Mouse (Mus musculus): ENCODE data around the gene Nrp1. TPM values are rescaled to one million over a fixed set of nuclear protein-coding genes. Genes with fewer than 3 reads are reported as not detected.
A peak's percentile ranks its signal among the peaks of the same experiment; 100 is the strongest.

Nrp1 gene
- polyA plus RNA-seq, 1 experiment from 2014 or later, result 121 TPM

DNA sequence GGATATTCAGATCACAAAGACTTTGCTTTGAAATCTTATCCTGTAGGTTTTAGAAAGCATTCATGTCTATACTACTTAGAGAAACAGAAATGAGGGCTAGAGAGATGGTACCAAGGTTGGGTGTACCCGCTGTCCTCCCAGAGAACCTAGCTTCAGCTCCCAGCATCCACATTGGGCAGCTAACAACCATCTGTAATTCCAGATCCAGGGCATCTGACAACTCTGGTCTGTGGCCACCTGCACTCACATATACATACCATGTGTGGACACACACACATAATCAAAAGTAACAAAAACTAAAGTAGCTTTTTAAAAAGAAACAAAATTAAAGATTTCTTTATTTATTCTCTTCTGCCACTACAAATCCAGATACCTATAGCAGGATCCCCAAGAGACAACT is 3.3 kb upstream of the Nrp1 start:
- H3K4me3 ChIP-seq, result no peak overlapping the region
- no peak for ATAC-seq (ENCODE audit: extremely low read depth, insufficient number of reproducible peaks, low FRiP score, low TSS enrichment)
- no peak overlapping the region for H3K4me2 ChIP-seq
- H3K27me3 ChIP-seq (replicated peaks), result no peaks in the 10 kb centered on the region
- H3K9ac ChIP-seq, result no peak overlapping the region
- no peaks in the 10 kb centered on the region for H3K36me3 ChIP-seq
- H3K27ac ChIP-seq (replicated peaks), result no peak overlapping the region
- H3K9me3 ChIP-seq, result no peaks in the 10 kb centered on the region
- H3K4me1 ChIP-seq, result peaks cover 19% of the 10 kb centered on the region
- WGBS, result 94% methylated on average over 1 of the region's 1 CpGs

DNA sequence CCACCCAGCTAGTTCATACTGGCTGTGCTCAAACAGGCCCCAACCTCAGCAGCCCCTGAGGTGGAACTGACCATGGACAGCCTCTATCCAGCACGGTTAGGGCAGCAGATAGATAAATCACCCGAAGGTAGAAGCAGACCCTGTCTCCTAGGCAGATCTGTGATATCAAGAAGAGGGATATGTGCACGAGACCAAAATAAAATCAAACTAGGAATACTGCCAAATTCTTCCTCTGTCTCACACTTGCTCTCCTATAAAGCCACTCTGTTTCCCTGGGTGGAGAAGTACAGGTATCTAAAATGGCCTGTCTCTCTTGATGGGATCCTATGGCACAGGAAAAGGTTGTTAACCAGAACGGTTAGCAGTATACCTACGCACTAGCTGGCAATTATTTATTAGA is 2.2 kb upstream of the Nrp1 start:
- Histone ChIP-seq H3K9ac (peak overlapping the region; percentile 99), H3K36me3 (no peaks in the 10 kb centered on the region), H3K9me3 (no peaks in the 10 kb centered on the region), H3K4me2 (peak overlapping the region; percentile 96), H3K4me1 (peaks cover 19% of the 10 kb centered on the region), H3K27ac (replicated peaks) (peak overlapping the region; percentile 100), H3K4me3 (peak overlapping the region; percentile 98), H3K27me3 (replicated peaks) (no peaks in the 10 kb centered on the region)
- 37% methylated on average over 5 of the region's 5 CpGs for WGBS
- ATAC-seq (ENCODE audit: extremely low read depth, insufficient number of reproducible peaks, low FRiP score, low TSS enrichment), result no peak

GRCm38 (mm10) chr8:128356796-128357539 is 1.4 kb upstream of the Nrp1 start:
- WGBS, result under 1% methylated on average over 33 of the region's 49 CpGs
- Histone ChIP-seq H3K9me3 (no peaks in the 10 kb centered on the region), H3K4me3 (peak overlapping the region; percentile 98), H3K27ac (replicated peaks) (peak overlapping the region; percentile 100), H3K4me1 (peaks cover 23% of the 10 kb centered on the region), H3K9ac (peak overlapping the region; percentile 99), H3K36me3 (no peaks in the 10 kb centered on the region), H3K27me3 (replicated peaks) (no peaks in the 10 kb centered on the region), H3K4me2 (peak overlapping the region; percentile 96)
- peak; percentile 56; the same call in 1 of the 2 replicates for ATAC-seq (ENCODE audit: extremely low read depth, insufficient number of reproducible peaks, low FRiP score, low TSS enrichment)

GRCm38 (mm10) chr8:128357540-128358405 is 631 bp upstream of the Nrp1 start:
- ATAC-seq (ENCODE audit: extremely low read depth, insufficient number of reproducible peaks, low FRiP score, low TSS enrichment), result peak; percentile 41
- Histone ChIP-seq H3K27me3 (replicated peaks) (no peaks in the 10 kb centered on the region), H3K9me3 (no peaks in the 10 kb centered on the region), H3K4me3 (peak overlapping the region; percentile 98), H3K9ac (peak overlapping the region; percentile 99), H3K27ac (replicated peaks) (peak overlapping the region; percentile 100), H3K4me2 (peak overlapping the region; percentile 96), H3K36me3 (no peaks in the 10 kb centered on the region), H3K4me1 (peaks cover 31% of the 10 kb centered on the region)
- under 1% methylated on average over 29 of the region's 29 CpGs for WGBS

DNA sequence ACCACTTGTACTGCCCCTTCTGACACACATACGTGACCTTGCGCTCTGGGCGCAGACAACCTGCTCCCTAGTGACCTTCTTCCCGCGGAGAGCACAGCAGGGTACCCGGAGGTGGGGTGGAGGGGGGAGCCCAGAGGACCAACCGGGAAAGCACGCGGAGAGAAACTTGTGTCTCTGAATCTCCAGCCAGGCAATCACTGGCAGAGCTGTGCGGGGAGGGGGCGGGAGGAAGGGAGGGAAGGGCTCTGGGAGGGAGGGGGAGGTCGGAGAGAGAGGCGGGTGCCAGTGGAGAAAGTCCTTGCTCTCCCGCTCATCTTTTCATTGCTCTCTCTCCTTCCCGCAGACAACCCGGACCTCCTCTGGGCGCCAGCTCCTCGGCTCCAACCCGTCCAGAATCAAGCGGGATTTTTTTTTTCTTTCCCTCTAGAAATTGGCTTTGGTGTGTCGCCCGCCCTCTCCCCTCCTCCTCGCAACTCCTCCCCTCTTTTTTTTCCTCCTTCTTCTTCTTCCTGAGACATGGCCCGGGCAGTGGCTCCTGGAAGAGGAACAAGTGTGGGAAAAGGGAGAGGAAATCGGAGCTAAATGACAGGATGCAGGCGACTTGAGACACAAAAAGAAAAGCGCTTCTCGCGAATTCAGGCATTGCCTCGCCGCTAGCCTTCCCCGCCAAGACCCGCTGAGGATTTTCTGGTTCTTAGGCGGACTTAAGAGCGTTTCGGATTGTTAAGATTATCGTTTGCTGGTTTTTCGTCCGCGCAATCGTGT is 534 bp downstream of the Nrp1 start:
- H3K36me3 ChIP-seq, result peaks cover 6% of the 10 kb centered on the region
- peaks cover 42% of the 10 kb centered on the region for H3K4me1 ChIP-seq
- WGBS, result under 1% methylated on average over 41 of the region's 41 CpGs
- H3K27me3 ChIP-seq (replicated peaks), result no peaks in the 10 kb centered on the region
- ATAC-seq (ENCODE audit: extremely low read depth, insufficient number of reproducible peaks, low FRiP score, low TSS enrichment), result 0 out of 2 replicates have a peak, but pooled peaks have one; percentile 18
- H3K27ac ChIP-seq (replicated peaks), result peak overlapping the region; percentile 100
- no peaks in the 10 kb centered on the region for H3K9me3 ChIP-seq
- peak overlapping the region; percentile 96 for H3K4me2 ChIP-seq
- peak overlapping the region; percentile 98 for H3K4me3 ChIP-seq
- peak overlapping the region; percentile 99 for H3K9ac ChIP-seq

GRCm38 (mm10) chr8:128359521-128360318 is 1.3 kb downstream of the Nrp1 start:
- Histone ChIP-seq H3K27me3 (replicated peaks) (no peaks in the 10 kb centered on the region), H3K4me1 (peaks cover 50% of the 10 kb centered on the region), H3K4me3 (peak overlapping the region; percentile 98), H3K36me3 (peaks cover 13% of the 10 kb centered on the region), H3K9me3 (no peaks in the 10 kb centered on the region), H3K4me2 (peak overlapping the region; percentile 96), H3K27ac (replicated peaks) (peak overlapping the region; percentile 100), H3K9ac (peak overlapping the region; percentile 99)
- under 1% methylated on average over 40 of the region's 40 CpGs for WGBS
- no peak for ATAC-seq (ENCODE audit: extremely low read depth, insufficient number of reproducible peaks, low FRiP score, low TSS enrichment)

DNA sequence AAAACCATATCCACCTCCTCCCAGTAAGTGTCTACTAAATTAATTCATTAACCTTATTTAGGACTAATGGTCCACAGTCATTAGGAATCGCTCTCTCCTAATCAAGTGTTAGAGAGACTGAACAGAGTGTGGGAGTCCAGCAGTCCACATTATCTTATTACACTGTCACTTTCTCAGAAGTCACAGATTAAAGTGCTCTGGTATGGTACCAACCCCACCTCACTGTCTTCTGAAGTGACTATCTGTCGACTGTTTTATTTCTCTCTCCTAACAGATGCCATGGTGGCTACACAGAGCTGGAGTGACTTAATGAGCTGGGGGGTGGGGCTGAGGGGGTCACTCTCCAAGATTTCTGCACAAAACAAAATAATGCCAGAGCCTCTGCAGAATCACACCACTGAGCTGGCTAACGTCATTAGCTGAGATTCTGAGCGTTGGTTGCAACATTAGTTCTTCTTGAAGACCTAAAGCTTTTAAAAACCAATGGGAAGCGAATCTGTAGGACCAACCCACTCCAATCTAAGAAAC is 3.0 kb downstream of the Nrp1 start:
- no peaks in the 10 kb centered on the region for H3K9me3 ChIP-seq
- peak overlapping the region; percentile 100 for H3K27ac ChIP-seq (replicated peaks)
- H3K9ac ChIP-seq, result peak overlapping the region; percentile 99
- H3K4me1 ChIP-seq, result peaks cover 57% of the 10 kb centered on the region
- no peak for ATAC-seq (ENCODE audit: extremely low read depth, insufficient number of reproducible peaks, low FRiP score, low TSS enrichment)
- 8% methylated on average over 5 of the region's 5 CpGs for WGBS
- no peaks in the 10 kb centered on the region for H3K27me3 ChIP-seq (replicated peaks)
- peak overlapping the region; percentile 96 for H3K4me2 ChIP-seq
- H3K4me3 ChIP-seq, result peak overlapping the region; percentile 98
- H3K36me3 ChIP-seq, result peaks cover 30% of the 10 kb centered on the region

DNA sequence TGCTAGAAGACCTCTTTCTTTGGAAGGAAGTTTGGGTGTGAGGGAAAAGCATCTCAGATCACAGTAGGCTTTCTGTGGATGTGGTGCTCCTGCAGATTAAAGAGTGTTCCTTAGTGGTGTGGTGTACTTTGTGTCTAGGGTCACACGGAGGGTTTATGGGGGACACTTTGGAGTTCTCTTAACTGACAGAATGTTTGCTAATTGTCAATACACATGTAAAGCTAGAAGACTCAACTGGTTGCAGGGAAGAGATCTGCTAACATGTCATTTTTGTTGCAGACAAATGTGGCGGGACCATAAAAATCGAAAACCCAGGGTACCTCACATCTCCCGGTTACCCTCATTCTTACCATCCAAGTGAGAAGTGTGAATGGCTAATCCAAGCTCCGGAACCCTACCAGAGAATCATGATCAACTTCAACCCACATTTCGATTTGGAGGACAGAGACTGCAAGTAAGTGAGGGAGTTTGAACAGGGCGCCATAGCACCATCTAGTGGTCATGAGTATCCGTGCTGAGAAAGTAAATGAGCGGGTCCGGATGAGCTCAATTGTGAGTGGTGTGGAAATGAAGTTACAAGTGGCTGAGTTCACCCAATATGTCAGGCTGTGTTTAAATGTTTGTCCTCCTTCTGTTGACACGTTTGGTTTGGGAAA is 4.7 kb downstream of the Nrp1 start:
- no peaks in the 10 kb centered on the region for H3K9me3 ChIP-seq
- peak overlapping the region; percentile 67 for H3K27ac ChIP-seq (replicated peaks)
- peak overlapping the region; percentile 96 for H3K4me2 ChIP-seq
- H3K4me3 ChIP-seq, result peak overlapping the region; percentile 98
- peaks cover 32% of the 10 kb centered on the region for H3K36me3 ChIP-seq
- no peaks in the 10 kb centered on the region for H3K27me3 ChIP-seq (replicated peaks)
- ATAC-seq (ENCODE audit: extremely low read depth, insufficient number of reproducible peaks, low FRiP score, low TSS enrichment), result no peak
- peaks cover 62% of the 10 kb centered on the region for H3K4me1 ChIP-seq
- 5% methylated on average over 11 of the region's 11 CpGs for WGBS
- peak overlapping the region; percentile 99 for H3K9ac ChIP-seq

- 0 out of 2 replicates have a peak overlapping the region, but pooled peaks have one; percentile 5 for H3K4me2 ChIP-seq
- peaks cover 95% of the 10 kb centered on the region for H3K4me1 ChIP-seq
- H3K27me3 ChIP-seq (replicated peaks), result no peaks in the 10 kb centered on the region
- no peak overlapping the region for H3K4me3 ChIP-seq
- ATAC-seq (ENCODE audit: extremely low read depth, insufficient number of reproducible peaks, low FRiP score, low TSS enrichment), result no peak
- H3K9me3 ChIP-seq, result no peaks in the 10 kb centered on the region
- peaks cover 68% of the 10 kb centered on the region for H3K36me3 ChIP-seq
- no peak overlapping the region for H3K9ac ChIP-seq
- H3K27ac ChIP-seq (replicated peaks), result peak overlapping the region; percentile 84
- WGBS, result 25% methylated on average over 4 of the region's 4 CpGs
These were observed 12.1 kb downstream of the Nrp1 start for GRCm38 (mm10) chr8:128370496-128370895.

DNA sequence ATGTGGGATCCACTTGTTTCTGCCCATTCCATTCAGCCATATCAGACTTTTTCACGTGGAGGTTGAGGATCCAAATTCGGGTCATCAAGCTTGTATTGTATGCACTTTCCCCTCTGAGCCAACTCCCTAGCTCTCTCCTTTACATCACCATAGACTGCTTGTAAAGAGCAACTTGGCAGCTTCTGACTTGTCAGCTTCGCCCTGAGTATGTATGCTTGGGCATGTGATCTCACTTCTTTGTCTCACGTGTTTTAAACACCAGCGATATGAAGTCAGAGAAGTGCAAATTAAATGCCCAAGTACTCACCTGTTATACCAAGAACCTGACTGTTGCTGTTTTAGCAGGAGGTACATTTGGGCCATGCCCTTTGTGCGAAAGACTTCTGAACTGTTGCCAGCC is 12.6 kb downstream of the Nrp1 start:
- Histone ChIP-seq H3K9ac (no peak overlapping the region), H3K4me2 (no peak overlapping the region), H3K4me3 (no peak overlapping the region), H3K36me3 (peaks cover 65% of the 10 kb centered on the region), H3K27me3 (replicated peaks) (no peaks in the 10 kb centered on the region), H3K9me3 (no peaks in the 10 kb centered on the region), H3K27ac (replicated peaks) (peak overlapping the region; percentile 84), H3K4me1 (peaks cover 95% of the 10 kb centered on the region)
- WGBS, result 41% methylated on average over 6 of the region's 6 CpGs
- peak; percentile 42; the same call in 1 of the 2 replicates for ATAC-seq (ENCODE audit: extremely low read depth, insufficient number of reproducible peaks, low FRiP score, low TSS enrichment)

All from heart, embryonic 13.5 days (tissue).